Mouse (Mus musculus) heart, embryonic 10.5 days (tissue): ENCODE data around the gene Tmem42. TPM values are rescaled to one million over a fixed set of nuclear protein-coding genes. Genes with fewer than 3 reads are reported as not detected.

ENCODE experiments used
- polyA plus RNA-seq: library from polyadenylated mRNA; unstranded; fragments of >200 nt; fragmentation: Nextera tagmentation; extraction: Ambion mirVana; gene quantifications from 2 replicates; pipeline ENCODE4 v1.2.1, GENCODE M21; 2016

Tmem42 gene
- polyA plus RNA-seq, 1 experiment from 2014 or later: 16.1 TPM

Other genes starting within 250 kb of the Tmem42 start
- gene Tcaim, start 215.8 kb upstream of the Tmem42 start, polyA plus RNA-seq: 3.2 and 4.5 TPM in 2 replicates
- gene Gm35549, start 177.3 kb upstream of the Tmem42 start, polyA plus RNA-seq: not detected in 2 replicates
- 47.4 and 50.7 TPM in 2 replicates for gene Zfp445, start 155.3 kb upstream of the Tmem42 start, polyA plus RNA-seq
- gene Zkscan7, start 135.6 kb upstream of the Tmem42 start, polyA plus RNA-seq: 2.4 and 3.0 TPM in 2 replicates
- gene Zfp105, start 98.3 kb upstream of the Tmem42 start, polyA plus RNA-seq: 14.5 and 20.4 TPM in 2 replicates
- 15.5 and 16.6 TPM in 2 replicates for gene 1110059G10Rik, start 70.3 kb upstream of the Tmem42 start, polyA plus RNA-seq
- gene Kif15, start 70.3 kb upstream of the Tmem42 start, polyA plus RNA-seq: 37.3 and 46.9 TPM in 2 replicates
- gene Tgm4, start 13.4 kb downstream of the Tmem42 start, polyA plus RNA-seq: 0.27 and 0.73 TPM in 2 replicates
- gene Zdhhc3, start 91.9 kb downstream of the Tmem42 start, polyA plus RNA-seq: 63.7 and 63.9 TPM in 2 replicates
- gene Exosc7, start 91.9 kb downstream of the Tmem42 start, polyA plus RNA-seq: 102 and 138 TPM in 2 replicates
- not detected in 2 replicates for gene Clec3b, start 129.6 kb downstream of the Tmem42 start, polyA plus RNA-seq
- 0.74 and 3.0 TPM in 2 replicates for gene Cdcp1, start 194.7 kb downstream of the Tmem42 start, polyA plus RNA-seq
- gene Tmem158, start 239.4 kb downstream of the Tmem42 start, polyA plus RNA-seq: 2.2 and 7.1 TPM in 2 replicates